Mouse (Mus musculus) c-Kit-negative CD71-positive TER-119-positive erythroid progenitor cells, embryonic 14.5 days (primary cell): ENCODE results near the gene Ppp1r27.
"Not testable (repeated sequence)": the region's sequence is repeated elsewhere in the genome, so short reads cannot be mapped to it uniquely, and the experiment has no call there.

Experiments used
- DNase-seq: peaks from one replicate; pipeline ENCODE4 v3.0.0-alpha.2; 2013; ENCODE audit warnings: low read depth, low spot score

Gene Ppp1r27

DNA sequence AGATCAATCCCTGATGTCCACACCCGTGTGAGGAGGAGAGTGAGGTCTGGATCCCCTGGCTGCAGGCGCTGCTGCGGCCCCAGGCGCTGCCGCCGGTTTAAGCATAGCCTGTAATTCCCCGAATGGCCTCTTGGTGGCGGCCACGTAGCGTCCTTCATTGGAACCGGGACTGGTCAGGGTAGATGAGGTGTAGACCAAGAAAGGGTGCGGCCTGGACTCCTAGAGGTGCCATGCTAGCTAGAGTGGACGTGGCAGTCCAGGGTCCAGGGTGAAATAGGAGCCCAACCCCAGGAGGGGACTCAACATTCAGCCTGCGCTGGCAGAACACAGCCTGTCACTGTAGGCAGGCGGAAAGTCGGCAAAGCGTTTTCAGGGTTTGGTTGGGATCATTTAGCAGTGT is 35.3 kb downstream of the Ppp1r27 start:
- peak; percentile 56 for DNase-seq

DNA sequence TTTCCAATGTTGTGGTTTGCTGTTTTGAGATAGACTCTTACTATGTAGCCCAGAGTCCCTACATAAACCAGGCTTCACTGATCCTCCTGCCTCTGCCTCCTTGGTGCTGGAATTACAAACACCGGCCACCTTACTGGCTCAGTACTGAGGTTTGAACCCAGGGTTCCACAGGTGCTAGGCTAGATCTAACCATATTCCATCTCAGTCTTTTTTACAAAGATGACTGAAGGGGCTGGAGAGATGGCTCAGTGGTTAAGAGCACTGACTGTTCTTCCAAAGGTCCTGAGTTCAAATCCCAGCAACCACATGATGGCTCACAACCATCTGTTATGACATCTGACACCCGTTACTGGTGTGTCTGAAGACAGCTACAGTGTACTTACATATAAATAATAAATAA is 36.7 kb downstream of the Ppp1r27 start:
- DNase-seq, result not testable (repeated sequence)

DNA sequence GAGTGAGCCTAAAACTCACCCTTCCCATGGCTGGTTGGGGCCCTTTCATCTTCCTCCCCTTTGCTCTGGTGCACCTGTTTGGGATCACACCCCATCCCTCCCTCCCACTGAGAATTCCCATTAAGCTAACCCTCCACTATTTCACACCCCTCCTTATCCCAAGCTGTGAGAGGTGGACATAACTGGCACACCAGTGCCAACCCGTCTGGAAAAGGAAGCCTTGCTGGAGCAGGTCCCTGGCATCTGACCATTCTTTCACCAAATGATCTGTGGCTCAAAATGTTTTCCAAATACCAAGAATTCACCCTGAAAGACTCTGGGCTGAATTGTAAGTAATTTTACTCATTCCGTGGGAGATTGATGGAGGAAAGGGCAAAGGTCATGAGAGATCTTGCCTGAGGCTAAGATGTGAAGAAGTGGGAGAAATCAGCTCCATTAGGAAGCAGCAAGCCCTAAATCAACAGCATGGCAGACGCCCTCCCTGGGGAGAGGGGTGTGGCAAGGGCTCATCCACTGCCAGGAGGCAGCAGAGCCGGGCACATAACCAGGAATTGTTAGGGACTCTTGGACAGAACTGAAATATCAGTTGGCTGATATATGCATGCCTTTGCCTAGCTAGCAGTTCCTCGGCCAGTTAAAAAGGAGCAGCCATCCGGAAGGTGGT is 38.0 kb downstream of the Ppp1r27 start:
- DNase-seq, result no peak

DNA sequence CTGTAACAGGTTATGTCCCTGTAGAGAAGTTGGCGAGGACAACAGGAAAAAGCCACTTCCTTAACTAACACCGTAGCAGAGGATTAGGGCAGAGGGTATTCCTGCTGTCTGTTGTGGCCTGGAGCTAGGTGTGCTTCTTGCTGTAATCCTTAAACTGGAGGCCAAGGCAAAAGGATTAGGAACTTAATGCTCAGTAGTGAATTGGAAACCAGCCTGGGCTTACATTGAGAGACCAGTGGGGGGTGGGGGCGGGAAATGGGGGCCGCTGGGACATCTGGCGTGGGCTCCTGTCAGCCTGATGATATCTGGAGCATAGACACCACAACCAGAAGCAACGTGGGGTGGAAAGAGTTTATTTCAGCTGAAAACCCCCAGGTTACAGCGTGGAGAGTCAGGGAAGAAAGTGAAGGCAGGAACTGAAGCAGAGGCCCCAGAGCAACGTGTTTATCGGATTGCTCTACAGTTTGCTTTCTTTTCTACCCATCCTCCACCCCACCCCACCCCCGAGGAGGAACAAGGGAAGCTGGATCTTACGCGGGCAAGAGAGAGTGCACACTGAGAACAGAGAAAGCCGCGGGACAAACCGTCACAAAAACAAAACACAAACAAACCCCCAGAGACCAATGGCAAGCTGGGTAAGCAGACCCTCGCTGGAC is 40.4 kb downstream of the Ppp1r27 start:
- no peak for DNase-seq

- no peak for DNase-seq
These were observed 41.0 kb downstream of the Ppp1r27 start for GRCm38 (mm10) chr11:120509940-120510339.

DNA sequence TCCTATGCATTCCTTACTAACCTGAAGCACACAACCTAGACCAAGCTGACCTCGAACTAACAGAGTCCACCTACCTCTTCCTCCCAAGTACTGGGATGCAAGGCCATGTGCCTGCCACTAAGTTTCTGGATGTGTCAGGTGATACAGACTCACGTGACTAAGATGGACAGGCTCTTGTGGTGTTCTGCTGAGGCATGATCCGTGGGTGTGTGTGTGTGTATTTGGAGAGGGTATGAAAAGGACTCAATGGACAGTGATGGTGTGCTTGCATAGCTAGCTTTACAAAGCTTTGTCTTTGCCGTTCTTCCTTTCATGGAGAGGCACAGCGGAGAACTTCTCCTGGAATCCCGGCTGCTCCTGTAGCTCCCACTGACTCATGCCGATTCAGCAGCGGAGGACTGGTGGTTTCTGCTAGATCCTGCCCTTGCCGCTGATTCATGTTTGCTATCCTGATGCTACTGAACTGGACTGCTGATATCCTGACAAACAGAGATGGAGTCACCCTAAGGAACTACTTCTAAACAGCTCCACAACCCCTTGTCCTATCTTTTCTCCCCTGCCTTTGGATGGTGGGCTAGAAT is 42.6 kb downstream of the Ppp1r27 start:
- DNase-seq, result no peak

GRCm38 (mm10) chr11:120507611-120508289 is 43.2 kb downstream of the Ppp1r27 start:
- no peak for DNase-seq

DNA sequence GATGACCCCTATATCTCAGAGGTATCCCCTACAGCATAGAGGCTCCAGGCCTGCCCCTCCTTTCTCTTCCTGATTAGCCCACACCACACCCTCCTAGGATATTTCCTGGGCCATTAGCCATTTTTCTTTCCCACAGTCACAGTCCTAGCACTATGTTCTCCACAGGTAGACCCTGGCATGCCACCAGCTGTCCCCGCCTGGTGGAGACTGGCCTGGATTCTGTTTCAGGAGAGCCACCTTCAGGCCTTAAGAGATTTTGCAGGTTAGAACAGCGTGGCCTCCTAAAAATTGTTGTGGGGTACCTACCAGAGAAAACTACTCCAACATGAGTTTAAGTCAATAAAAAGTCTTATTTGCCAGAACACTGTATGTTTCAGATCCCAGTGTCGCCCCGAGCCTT is 44.0 kb downstream of the Ppp1r27 start:
- DNase-seq, result no peak

GRCm38 (mm10) chr11:120505661-120506060 is 45.3 kb downstream of the Ppp1r27 start:
- no peak for DNase-seq

- DNase-seq, result no peak
These were observed 49.2 kb downstream of the Ppp1r27 start for GRCm38 (mm10) chr11:120501701-120502100.

DNA sequence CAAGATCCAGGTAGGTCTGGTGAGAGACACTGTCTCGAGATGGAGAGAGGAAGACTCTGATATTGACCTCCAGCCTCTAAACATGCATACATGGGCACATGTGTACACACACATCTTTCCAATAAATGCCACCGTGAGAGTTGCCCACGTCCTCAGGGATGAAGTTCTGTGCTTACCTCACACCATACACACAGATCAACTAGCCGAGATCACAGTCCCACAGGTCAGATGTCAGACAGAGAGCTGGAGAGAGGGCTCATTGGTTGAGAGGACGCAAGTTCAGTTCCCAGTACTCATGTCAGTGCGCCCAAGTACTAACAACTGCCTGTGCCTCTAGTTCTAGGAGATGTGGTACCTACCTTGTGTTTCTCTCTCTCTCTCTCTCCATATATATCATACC is 49.9 kb downstream of the Ppp1r27 start:
- DNase-seq, result no peak

- no peak for DNase-seq
These were observed 50.6 kb downstream of the Ppp1r27 start for GRCm38 (mm10) chr11:120500357-120500756.
